Mouse (Mus musculus): ENCODE data around the gene Zfp366.
A peak's percentile ranks its signal among the peaks of the same experiment; 100 is the strongest.
"Not testable (repeated sequence)": the region's sequence is repeated elsewhere in the genome, so short reads cannot be mapped to it uniquely, and the experiment has no call there.

The Zfp366 gene

GRCm38 (mm10) chr13:99184155-99184886 is at the start of gene Zfp366:
Zfp366 (plus strand) TSS chr13:99184823.
- DNase-seq (ENCODE audit: low spot score), result no peak

- no peak for DNase-seq (ENCODE audit: low spot score)
These were observed 46.0 kb upstream of the Zfp366 start for GRCm38 (mm10) chr13:99138351-99139255.

- DNase-seq (ENCODE audit: low spot score), result no peak
These were observed 38.2 kb upstream of the Zfp366 start for GRCm38 (mm10) chr13:99146355-99146871.

- DNase-seq (ENCODE audit: low spot score), result no peak
These were observed 36.9 kb upstream of the Zfp366 start for GRCm38 (mm10) chr13:99147645-99148111.

GRCm38 (mm10) chr13:99149551-99150305 is 34.9 kb upstream of the Zfp366 start:
- no peak for DNase-seq (ENCODE audit: low spot score)

GRCm38 (mm10) chr13:99150626-99151025 is 34.0 kb upstream of the Zfp366 start:
- no peak for DNase-seq (ENCODE audit: low spot score)

GRCm38 (mm10) chr13:99151121-99151520 is 33.5 kb upstream of the Zfp366 start:
- no peak for DNase-seq (ENCODE audit: low spot score)

- DNase-seq (ENCODE audit: low spot score), result no peak
These were observed 32.2 kb upstream of the Zfp366 start for GRCm38 (mm10) chr13:99152305-99152930.

- DNase-seq (ENCODE audit: low spot score), result no peak
These were observed 26.9 kb upstream of the Zfp366 start for GRCm38 (mm10) chr13:99157709-99158108.

GRCm38 (mm10) chr13:99158773-99159172 is 25.9 kb upstream of the Zfp366 start:
- DNase-seq (ENCODE audit: low spot score), result no peak

- no peak for DNase-seq (ENCODE audit: low spot score)
These were observed 21.6 kb upstream of the Zfp366 start for GRCm38 (mm10) chr13:99163071-99163470.

GRCm38 (mm10) chr13:99163521-99164359 is 20.9 kb upstream of the Zfp366 start:
- no peak for DNase-seq (ENCODE audit: low spot score)

GRCm38 (mm10) chr13:99164360-99164759 is 20.3 kb upstream of the Zfp366 start:
- no peak for DNase-seq (ENCODE audit: low spot score)

- peak; percentile 62 for DNase-seq (ENCODE audit: low spot score)
These were observed 15.2 kb upstream of the Zfp366 start for GRCm38 (mm10) chr13:99169401-99169800.

GRCm38 (mm10) chr13:99170337-99170736 is 14.3 kb upstream of the Zfp366 start:
- peak; percentile 57 for DNase-seq (ENCODE audit: low spot score)

GRCm38 (mm10) chr13:99173849-99174248 is 10.8 kb upstream of the Zfp366 start:
- DNase-seq (ENCODE audit: low spot score), result no peak

- not testable (repeated sequence) for DNase-seq (ENCODE audit: low spot score)
These were observed 1.8 kb upstream of the Zfp366 start for GRCm38 (mm10) chr13:99182828-99183227.

GRCm38 (mm10) chr13:99183257-99183895 is 1.2 kb upstream of the Zfp366 start:
- DNase-seq (ENCODE audit: low spot score), result no peak

- no peak for DNase-seq (ENCODE audit: low spot score)
These were observed 950 bp downstream of the Zfp366 start for GRCm38 (mm10) chr13:99185573-99185972.
